Mouse (Mus musculus): ENCODE measurements at regions not wholly inside any gene's neighbourhood (a gene's known extent, or its start where the extent isn't known, plus 50 kb on each side); places are given as distances from the start of the nearest gene placed in this dataset.

DNA sequence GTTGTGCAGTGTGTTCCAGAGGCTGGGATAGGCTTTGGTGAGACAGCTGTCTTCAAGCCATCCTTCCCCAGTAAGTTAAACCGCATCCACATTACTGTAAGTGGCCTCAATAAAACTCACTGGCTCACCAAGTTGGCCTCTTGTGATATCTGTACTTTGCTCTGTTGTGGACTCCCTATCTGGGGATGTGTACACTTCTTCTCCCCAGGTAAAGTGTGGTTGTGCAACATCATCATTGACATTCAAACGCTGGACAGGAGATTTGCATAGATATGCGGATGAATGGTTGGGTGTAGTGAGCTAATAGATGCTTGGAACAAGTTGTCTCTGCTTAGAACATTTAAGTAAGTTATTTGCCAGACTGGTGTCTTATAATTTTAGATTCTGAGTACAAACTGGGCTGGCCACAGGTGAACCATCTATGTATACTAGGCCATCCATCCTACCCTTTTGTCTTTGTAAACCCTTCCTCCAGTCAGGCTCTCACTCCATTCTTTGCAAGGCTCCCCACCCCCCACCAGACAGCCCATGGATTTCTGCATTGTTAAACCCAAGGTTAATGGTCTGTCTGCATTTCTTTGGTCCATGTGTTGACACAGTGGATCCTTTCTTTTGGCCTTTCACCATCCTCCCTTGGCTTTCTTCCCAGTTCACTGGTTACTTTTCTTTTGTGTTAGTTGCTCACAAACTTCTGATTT is 303.0 kb downstream of the Plpp3 start:
- DNase-seq (ENCODE audit: low read depth, low spot score), result no peak

DNA sequence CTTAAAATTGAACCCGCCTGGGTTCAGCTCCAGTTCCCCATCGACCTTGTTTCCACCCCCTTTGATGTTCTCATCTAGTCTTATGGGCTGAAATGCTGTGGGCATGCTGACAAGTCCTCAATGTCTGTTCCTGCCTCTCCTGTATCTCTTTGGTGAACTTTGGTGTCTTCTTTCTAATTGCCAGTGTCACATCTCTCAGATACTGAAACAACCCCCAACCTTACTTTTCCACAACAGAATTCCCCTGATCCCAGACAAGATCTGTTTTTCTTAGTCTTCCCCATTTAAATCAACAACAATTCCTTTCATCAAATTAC is 303.5 kb downstream of the Plpp3 start:
- DNase-seq (ENCODE audit: low read depth, low spot score), result no peak

DNA sequence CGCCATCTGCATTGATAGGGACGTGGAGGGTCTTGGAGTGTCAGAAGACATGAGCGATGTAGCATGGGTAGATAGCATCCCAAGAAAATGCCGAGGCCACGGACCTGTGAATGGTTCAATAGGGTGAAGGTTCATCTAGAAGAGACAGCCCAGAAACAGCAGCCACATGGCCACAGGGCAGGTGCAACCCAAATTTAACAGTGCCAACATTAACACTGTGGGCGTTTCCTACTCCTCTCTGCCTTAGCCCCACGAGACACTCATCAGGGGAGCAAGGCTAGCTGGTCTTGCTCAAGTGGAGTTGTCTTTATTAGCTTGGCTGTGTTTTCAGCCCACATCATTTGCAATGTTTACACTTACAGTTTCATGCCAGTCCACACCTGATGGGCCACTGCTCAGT is 310.7 kb downstream of the Plpp3 start:
- no peak for DNase-seq (ENCODE audit: low read depth, low spot score)

DNA sequence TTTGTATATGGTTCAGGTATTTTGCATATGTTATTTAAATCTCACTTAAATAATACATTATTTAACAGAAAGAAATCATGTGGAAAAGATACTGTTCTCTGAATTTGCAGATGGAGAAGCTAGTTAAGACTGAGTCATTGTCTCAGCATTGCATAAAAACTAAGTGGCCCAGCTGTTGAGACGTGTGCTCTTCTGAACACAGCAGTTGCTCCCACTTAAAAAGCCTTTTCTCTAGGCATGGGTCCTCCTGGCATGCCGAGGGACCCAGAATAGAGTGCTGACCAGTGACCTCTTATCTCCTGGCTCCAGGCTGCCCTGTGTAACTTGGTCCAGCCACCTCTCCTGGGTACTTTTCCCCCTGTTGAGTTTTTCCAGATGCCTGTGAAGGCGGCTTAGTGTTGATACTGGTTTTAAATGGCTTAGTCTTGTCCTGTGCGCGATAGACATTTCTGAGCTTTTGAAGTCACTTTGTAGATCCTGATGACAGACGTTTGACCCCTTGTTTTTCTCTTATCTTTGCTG is 312.2 kb downstream of the Plpp3 start:
- DNase-seq (ENCODE audit: low read depth, low spot score), result no peak

DNA sequence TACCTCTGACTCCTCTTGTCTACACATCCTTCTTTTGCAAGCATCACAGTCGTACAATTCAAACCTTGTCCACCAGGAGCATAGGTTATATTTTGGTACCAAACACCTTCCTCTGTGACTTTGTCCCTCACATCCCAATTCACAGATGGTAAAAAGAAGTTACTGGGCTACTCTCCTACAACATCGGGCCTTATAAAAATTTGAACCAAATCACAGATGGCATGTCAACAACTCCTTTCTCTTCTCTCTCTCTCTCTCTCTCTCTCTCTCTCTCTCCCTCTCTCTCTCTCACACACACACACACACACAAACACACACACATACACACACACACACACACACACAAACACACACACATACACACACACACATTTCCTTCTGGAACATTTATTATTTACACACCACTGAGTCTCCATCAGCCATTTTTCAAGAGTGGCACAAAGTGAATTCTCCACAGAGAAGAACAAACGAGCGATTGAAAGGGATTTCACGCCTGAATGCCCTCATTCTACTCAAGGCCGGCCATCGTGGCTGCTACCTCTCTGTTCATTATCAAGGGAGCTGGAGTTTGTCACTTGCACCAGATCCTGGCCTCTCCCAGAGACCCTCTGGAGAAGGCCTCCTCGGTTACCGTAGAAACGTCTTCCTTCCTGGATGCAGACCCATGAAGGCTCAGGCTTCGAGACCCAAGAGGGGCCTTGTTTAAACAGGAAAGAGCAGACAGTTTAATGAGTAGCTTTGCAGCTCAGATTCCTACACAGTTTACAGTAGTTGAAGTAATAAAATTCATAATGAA is 314.7 kb upstream of the Gm12728 start:
- DNase-seq (ENCODE audit: low read depth, low spot score), result no peak

DNA sequence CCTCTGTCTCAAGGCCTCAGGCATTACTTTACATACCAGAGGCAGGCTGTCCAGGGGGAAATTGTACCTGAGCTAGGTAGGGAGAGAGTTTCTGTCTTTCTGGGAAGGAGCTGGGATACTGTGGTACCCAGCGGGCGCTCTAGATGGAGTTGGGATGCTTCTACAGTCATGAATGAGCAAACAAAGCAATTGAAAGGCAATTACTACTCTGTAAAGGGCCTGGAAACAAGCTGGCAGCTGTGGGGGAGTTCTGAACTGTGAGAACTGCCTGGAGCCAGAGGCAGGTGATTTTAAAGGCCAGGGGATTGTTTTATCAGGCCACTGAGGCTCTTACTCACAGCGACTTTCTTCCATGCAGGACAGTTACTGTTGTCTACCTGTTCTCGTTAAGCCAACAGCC is 313.3 kb upstream of the Gm12728 start:
- DNase-seq (ENCODE audit: low read depth, low spot score), result no peak

- no peak for DNase-seq (ENCODE audit: low read depth, low spot score)
Measured at GRCm38 (mm10) chr4:105486376-105486775, 303.3 kb upstream of the Gm12728 start.

DNA sequence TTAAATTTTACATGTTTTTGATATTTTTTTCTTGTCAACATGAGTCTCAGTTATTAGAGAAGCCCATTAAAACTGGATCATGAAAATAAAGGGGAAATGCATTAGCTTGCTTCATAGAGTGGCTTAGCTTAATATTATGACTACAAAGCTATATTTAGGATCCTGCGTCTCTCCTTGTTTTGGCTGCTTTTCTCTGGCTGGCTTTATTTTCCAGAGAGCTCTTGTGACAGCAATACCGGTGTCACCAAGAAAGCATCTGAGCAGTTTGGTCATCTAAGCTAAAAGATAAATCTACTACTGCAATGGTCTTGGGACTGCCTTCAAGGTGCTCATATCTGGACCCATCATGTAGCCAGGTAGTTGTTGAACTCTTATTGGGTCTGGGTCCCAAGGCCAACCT is 293.5 kb upstream of the Gm12728 start:
- DNase-seq (ENCODE audit: low read depth, low spot score), result no peak

GRCm38 (mm10) chr4:105506190-105506589 is 283.5 kb upstream of the Gm12728 start:
- DNase-seq (ENCODE audit: low read depth, low spot score), result no peak

DNA sequence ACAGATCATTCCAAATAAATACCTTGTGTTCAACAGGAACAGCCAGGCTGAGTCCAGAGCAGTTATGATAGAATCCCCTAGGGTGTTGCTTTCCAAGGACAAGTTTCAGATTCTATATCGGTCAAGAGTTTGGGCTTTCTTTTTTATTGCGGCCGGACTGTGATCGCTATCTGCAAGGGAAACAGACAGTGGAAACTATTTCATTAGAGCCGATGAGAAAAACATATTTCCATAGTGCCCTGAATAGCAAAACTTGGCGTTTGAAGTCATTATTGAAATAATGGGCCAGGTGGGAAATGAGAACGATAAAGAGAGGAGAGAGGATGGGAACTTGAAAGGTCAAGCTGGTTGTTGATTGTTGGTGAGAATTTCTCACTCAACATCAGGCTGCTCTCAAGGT is 282.4 kb upstream of the Gm12728 start:
- no peak for DNase-seq (ENCODE audit: low read depth, low spot score)

- DNase-seq (ENCODE audit: low read depth, low spot score), result no peak
Measured at GRCm38 (mm10) chr4:105509091-105509490, 280.6 kb upstream of the Gm12728 start.

DNA sequence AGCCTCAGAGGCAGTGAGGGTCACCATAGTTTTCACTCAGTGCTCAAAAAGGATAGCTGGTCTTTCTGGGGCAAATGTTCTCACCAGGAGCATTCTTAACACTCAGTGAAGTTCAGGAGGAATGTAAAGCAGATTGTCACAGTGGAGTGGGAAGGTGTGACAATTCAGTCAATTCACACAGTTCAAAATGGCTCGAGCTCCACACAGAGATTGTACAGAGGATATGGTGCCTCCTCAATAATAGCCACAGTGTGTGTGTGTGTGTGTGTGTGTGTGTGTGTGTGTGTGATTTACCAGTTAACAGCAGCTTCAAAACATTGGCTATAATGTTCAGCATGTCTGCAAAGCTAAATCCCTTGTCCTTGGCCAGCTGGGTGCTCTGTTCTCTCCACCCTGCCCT is 279.3 kb upstream of the Gm12728 start:
- DNase-seq (ENCODE audit: low read depth, low spot score), result no peak

GRCm38 (mm10) chr4:105525135-105525534 is 264.5 kb upstream of the Gm12728 start:
- no peak for DNase-seq (ENCODE audit: low read depth, low spot score)

GRCm38 (mm10) chr4:105526755-105527154 is 262.9 kb upstream of the Gm12728 start:
- DNase-seq (ENCODE audit: low read depth, low spot score), result no peak

- DNase-seq (ENCODE audit: low read depth, low spot score), result no peak
Measured at GRCm38 (mm10) chr4:105527316-105527715, 262.4 kb upstream of the Gm12728 start.

DNA sequence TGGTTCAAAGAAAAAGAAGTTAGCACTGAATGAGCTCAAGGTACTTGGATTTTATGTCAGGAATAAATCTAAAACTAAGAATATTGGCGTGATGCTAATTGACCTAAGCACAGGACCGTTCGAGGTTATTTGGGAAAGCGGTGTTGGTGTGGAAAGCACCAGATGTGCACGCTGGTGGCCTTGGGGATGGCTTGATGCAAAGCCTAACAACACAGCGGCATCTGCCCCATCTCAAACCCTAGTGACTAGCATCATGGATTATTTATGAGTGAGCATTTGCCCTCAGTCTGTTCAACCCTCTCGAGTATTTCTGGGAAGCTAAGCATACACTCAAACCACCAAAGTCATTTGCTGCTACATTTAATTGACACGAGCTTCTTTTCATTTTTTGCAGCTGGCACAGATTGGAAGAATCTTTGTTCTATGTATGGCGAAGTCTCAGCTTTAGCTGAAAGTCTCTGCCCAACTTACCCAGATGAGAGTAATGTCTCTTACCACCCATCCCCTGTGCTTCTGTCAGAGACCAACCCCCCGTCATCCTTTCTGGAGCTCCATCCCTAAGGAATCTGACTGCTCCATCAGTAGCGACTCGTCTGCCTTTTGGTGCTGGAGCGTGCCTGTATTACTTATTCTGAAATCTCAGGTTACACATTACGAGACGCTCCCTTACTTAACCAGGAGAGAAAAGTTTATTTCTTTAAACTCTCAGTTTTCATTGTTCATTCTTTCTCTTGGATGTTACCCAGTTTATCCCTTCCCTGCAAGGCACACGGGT is 257.8 kb upstream of the Gm12728 start:
- no peak for DNase-seq (ENCODE audit: low read depth, low spot score)

GRCm38 (mm10) chr4:105535451-105535850 is 254.2 kb upstream of the Gm12728 start:
- no peak for DNase-seq (ENCODE audit: low read depth, low spot score)

- no peak for DNase-seq (ENCODE audit: low read depth, low spot score)
Measured at GRCm38 (mm10) chr4:105545486-105545885, 244.2 kb upstream of the Gm12728 start.

DNA sequence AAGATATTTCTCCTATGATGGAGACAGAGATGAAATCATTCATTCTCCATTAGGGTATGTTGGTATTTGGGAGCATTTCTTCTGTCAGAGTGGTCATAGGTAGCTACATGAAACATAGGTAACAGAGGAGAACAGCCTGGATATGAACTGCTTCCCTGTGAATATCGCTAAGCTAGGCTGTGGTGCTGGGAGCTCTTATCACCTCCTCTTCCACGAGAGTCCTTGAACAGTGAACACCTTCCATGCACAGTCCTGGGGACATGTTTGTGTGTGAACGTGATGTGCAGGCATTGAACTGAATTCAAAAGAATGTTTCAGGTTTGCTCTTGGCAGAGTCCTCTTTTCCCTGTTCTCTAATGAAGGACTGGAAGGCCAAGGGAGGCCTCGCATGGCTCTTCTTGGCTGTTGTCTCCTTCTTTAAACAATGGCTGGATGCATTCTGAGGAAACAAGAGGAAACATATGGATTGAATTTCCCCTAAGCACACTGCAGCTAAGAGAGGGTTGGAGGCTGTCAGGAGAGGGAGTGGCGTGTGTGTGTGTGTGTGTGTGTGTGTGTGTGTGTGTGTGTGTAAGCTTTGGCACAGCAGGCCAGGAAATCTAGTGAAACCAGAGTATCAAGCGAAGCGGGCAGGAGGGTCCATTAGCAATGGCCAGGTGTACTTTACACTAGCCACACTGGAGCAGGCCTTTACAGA is 239.8 kb upstream of the Gm12728 start:
- no peak for DNase-seq (ENCODE audit: low read depth, low spot score)

DNA sequence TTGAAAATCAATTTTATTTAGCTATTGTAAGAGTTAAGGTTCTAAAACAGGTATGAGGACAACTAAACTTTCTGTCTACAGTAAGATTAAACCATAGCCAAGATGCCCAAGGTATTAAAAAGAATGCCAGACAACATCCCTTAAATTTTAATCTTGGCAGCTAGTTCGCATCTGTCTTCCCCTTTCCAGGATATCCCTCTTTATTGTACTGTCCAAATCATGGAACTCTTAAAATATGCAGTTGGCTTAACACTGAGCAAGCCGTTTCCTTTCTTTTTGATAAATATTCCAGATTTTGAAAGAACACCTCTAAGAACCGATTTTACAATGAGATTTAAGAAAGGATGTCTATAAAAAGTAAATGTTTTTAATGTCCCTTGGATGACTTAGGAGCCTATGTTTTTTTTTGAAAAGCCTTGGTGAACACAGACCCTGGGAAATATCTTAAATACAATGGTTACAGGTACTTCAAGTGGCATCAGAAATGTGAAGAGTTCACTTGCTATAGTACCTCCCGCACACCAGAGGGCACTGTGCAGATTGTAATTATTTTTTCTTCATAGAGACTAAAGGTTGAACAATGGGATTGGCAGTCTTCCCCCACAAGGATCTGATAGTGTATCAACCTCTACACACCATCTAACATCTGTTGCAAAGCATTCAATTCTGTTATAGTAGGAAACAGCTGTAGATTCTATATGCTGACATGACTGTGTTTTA is 237.5 kb upstream of the Gm12728 start:
- DNase-seq (ENCODE audit: low read depth, low spot score), result no peak

GRCm38 (mm10) chr4:105554994-105555393 is 234.7 kb upstream of the Gm12728 start:
- no peak for DNase-seq (ENCODE audit: low read depth, low spot score)

Measured in CD4-positive, CD25-positive, alpha-beta regulatory T cell, adult 2 months (primary cell).